Mouse (Mus musculus) megakaryocyte, embryonic 14.5 days (primary cell): ENCODE data around the gene Ddx55. TPM values are rescaled to one million over a fixed set of nuclear protein-coding genes. Genes with fewer than 3 reads are reported as not detected.

Experiments used
- H3K27me3 ChIP-seq: replicated peaks from 2 replicates; pipeline ENCODE3; 2012; ENCODE audit warnings: inconsistent platforms
- H3K36me3 ChIP-seq: replicated peaks from 2 replicates; pipeline ENCODE3; 2012; ENCODE audit warnings: low read length, inconsistent platforms, mixed read lengths
- H3K4me1 ChIP-seq: 2 replicates; pipeline ENCODE4 v1.6.1; 2012; ENCODE audit warnings: inconsistent platforms
- H3K4me3 ChIP-seq: replicated peaks from 2 replicates; pipeline ENCODE3; 2012; ENCODE audit warnings: moderate library complexity, mild to moderate bottlenecking, inconsistent platforms
- H3K9me3 ChIP-seq: 2 replicates; pipeline ENCODE4 v1.6.1; 2012; ENCODE audit warnings: inconsistent platforms
- FLI1 ChIP-seq: IDR thresholded peaks from 2 replicates; pipeline ENCODE4 v1.6.1; 2012; ENCODE audit warnings: low read length, inconsistent platforms, mixed read lengths
- GATA1 ChIP-seq: IDR thresholded peaks from 3 replicates; pipeline ENCODE4 v1.6.1; 2012; ENCODE audit warnings: mixed read lengths, low read length, inconsistent platforms, borderline replicate concordance
- polyA plus RNA-seq: library from polyadenylated mRNA; stranded (reverse); fragments of >175 nt; gene quantifications from 2 replicates; pipeline ENCODE4 v1.2.3, GENCODE M21; 2012; ENCODE audit warnings: low replicate concordance; ENCODE audit not compliant: insufficient read depth

The Ddx55 gene
- polyA plus RNA-seq, 1 experiment, result 7.1 TPM

DNA sequence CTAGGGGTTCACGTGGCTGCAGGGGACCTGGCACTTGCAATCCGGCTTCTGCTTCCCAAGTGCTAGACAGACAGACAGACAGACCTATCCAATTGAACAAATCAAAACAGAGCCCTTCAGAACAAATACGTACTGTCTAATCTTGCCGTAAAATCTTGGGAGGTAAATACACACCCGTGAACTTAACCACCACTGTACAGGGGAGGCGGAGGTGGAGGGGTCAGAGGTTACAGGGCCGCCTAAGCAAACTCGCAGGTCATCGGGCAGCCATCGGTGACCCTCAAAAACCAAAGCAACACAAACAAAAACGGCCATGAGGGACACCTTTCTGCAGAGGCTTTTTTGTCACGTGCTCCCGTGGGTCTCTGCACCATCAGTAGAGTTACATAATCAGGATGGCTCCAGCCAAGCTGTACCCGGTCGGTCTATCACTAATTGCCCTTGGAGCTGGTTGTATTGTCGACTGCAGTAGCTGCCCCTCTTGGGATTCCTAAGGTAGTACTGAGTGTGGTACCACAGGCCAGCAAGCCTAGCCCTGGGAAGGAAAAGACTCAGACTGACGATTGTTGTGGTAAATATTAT lies 52.5 kb downstream of the Ddx55 start:
- H3K4me1 ChIP-seq, result peaks cover 13% of the 10 kb centered on the region
- TF ChIP-seq FLI1 (no peak), GATA1 (no peak)
- H3K27me3 ChIP-seq, result peaks cover 9% of the 10 kb centered on the region
- no peaks in the 10 kb centered on the region for H3K36me3 ChIP-seq
- peaks cover 5% of the 10 kb centered on the region for H3K9me3 ChIP-seq
- H3K4me3 ChIP-seq, result no peak overlapping the region

DNA sequence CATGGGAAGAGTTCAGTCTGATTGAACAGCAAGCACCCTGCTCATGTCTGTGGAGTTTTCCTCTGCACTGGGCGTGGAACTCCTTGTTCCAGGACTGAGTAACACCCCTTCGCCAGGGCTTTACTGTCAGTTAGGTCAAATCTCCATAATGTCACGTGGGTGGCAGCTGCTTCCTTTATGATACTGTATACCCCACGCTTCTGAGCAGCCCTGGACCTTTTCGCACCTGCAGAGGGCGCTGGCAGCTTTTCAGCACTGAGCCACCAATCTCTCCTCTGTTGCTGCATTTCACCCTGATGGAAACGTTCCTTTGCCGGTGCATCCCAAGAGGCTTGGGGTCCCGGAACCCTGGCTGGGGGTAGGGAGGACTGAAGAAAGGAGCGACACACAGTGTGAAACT lies 58.3 kb downstream of the Ddx55 start:
- Histone ChIP-seq H3K36me3 (no peaks in the 10 kb centered on the region), H3K27me3 (peaks cover 7% of the 10 kb centered on the region), H3K4me3 (no peak overlapping the region), H3K9me3 (peaks cover 3% of the 10 kb centered on the region; the same call in 1 of the 2 replicates), H3K4me1 (peaks cover 17% of the 10 kb centered on the region)
- TF ChIP-seq FLI1, result no peak
- TF ChIP-seq GATA1, result no peak

DNA sequence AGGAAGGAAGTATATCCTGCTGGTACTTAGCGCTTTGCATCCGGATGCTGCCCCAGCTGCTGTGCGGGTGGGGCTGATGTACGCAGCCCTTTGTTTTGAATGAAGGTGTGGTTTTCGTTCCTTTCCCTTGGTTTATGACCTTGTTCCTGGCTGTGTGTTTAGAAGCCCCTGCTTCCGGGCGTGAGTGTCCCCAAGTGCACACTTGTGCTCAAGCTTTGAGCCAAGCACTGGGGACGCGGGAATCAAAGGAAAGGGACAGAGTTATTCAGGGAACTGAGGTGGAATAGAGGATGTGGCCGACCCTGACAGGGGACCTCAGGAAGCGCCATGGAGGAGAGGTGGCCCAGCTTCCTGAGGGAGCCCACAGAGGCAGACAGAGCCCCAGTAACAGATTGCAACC lies 62.0 kb downstream of the Ddx55 start:
- no peaks in the 10 kb centered on the region for H3K27me3 ChIP-seq
- peaks cover 28% of the 10 kb centered on the region for H3K4me1 ChIP-seq
- H3K9me3 ChIP-seq, result peaks cover 3% of the 10 kb centered on the region; the same call in 1 of the 2 replicates
- H3K36me3 ChIP-seq, result no peaks in the 10 kb centered on the region
- no peak for TF ChIP-seq GATA1
- no peak for TF ChIP-seq FLI1
- no peak overlapping the region for H3K4me3 ChIP-seq

DNA sequence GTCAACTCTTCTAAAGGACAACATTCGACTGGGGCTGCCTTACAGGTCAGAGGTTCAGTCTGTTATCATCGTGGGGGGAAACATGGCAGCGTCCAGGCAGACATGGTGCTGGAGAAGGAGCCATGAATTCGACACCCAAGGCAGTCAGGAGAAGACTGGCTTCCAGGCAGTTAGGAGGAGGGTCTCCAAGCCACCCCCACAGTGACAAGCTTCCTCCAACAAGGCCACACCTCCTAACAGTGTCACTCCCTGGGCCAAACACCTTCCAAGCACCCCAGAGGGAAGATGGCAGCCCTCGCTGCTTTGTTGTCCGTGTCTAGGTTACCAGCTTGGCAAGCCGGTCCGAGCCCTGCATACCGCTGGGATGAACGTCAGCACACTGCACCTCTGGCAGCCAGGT lies 66.0 kb downstream of the Ddx55 start:
- TF ChIP-seq GATA1 (no peak), FLI1 (no peak)
- H3K4me1 ChIP-seq, result peaks cover 48% of the 10 kb centered on the region
- no peak overlapping the region for H3K4me3 ChIP-seq
- H3K36me3 ChIP-seq, result no peaks in the 10 kb centered on the region
- no peaks in the 10 kb centered on the region for H3K9me3 ChIP-seq
- no peaks in the 10 kb centered on the region for H3K27me3 ChIP-seq

Other genes with a start within 250 kb of the Ddx55 start
- gene Mphosph9, start 224.9 kb upstream of the Ddx55 start, polyA plus RNA-seq, result 1.8 TPM in 1 of 2 replicates, not detected in the other
- gene 2810006K23Rik, start 224.8 kb upstream of the Ddx55 start, polyA plus RNA-seq, result 1.7 and 5.7 TPM in 2 replicates
- 125 and 160 TPM in 2 replicates for gene Cdk2ap1, start 189.8 kb upstream of the Ddx55 start, polyA plus RNA-seq
- 4.3 and 5.8 TPM in 2 replicates for gene Sbno1, start 126.9 kb upstream of the Ddx55 start, polyA plus RNA-seq
- gene Kmt5a, start 112.9 kb upstream of the Ddx55 start, polyA plus RNA-seq, result 134 and 294 TPM in 2 replicates
- gene Rilpl2, start 74.5 kb upstream of the Ddx55 start, polyA plus RNA-seq, result 26.5 and 65.3 TPM in 2 replicates
- gene Snrnp35, start 69.7 kb upstream of the Ddx55 start, polyA plus RNA-seq, result 8.7 and 27.1 TPM in 2 replicates
- gene Rilpl1, start 21.5 kb upstream of the Ddx55 start, polyA plus RNA-seq, result 0.75 and 11.4 TPM in 2 replicates
- gene Tmed2, start 12.2 kb upstream of the Ddx55 start, polyA plus RNA-seq, result 72.2 and 125 TPM in 2 replicates
- 8.4 and 10.9 TPM in 2 replicates for gene Eif2b1, start 26.3 kb downstream of the Ddx55 start, polyA plus RNA-seq
- 3.1 TPM in 1 of 2 replicates, not detected in the other for gene Gtf2h3, start 26.3 kb downstream of the Ddx55 start, polyA plus RNA-seq
- 24.2 and 43.3 TPM in 2 replicates for gene Atp6v0a2, start 75.7 kb downstream of the Ddx55 start, polyA plus RNA-seq
- gene Dnah10, start 172.2 kb downstream of the Ddx55 start, polyA plus RNA-seq, result 0.09 and 0.93 TPM in 2 replicates